Mouse (Mus musculus) lung, postnatal 4 days (tissue): Measurements from ENCODE around the gene Tgm1.

Experiments
- DNase-seq, 2 experiments: peaks; one replicate each; pipeline ENCODE4 v3.0.0; 2021

Gene Tgm1

GRCm38 (mm10) chr14:55723433-55723832 lies 9.7 kb upstream of the Tgm1 start:
- no peak for DNase-seq

GRCm38 (mm10) chr14:55722438-55722945 lies 8.8 kb upstream of the Tgm1 start:
- DNase-seq, result no peak

- DNase-seq, result peak; percentile 94
These were observed 8.1 kb upstream of the Tgm1 start, which contains the start of gene Rabggta for GRCm38 (mm10) chr14:55721700-55722437. TSS of gene Rabggta (minus strand) at chr14:55722263.

- DNase-seq, result no peak
These were observed 7.3 kb upstream of the Tgm1 start for GRCm38 (mm10) chr14:55721076-55721475.

- DNase-seq, result no peak
These were observed 6.9 kb upstream of the Tgm1 start for GRCm38 (mm10) chr14:55720666-55721065.

- no peak for DNase-seq
These were observed 6.0 kb upstream of the Tgm1 start for GRCm38 (mm10) chr14:55719737-55720136.

- no peak for DNase-seq
These were observed 3.2 kb upstream of the Tgm1 start for GRCm38 (mm10) chr14:55716884-55717283.

GRCm38 (mm10) chr14:55716271-55716670 lies 2.5 kb upstream of the Tgm1 start:
- no peak for DNase-seq

- DNase-seq, result peak; percentile 42 to 49
These were observed 1.2 kb upstream of the Tgm1 start for GRCm38 (mm10) chr14:55714893-55715292.

GRCm38 (mm10) chr14:55713007-55713728 lies 558 bp downstream of the Tgm1 start:
- peak; percentile 70 to 73 for DNase-seq

GRCm38 (mm10) chr14:55711786-55712185 lies 1.9 kb downstream of the Tgm1 start:
- no peak for DNase-seq

GRCm38 (mm10) chr14:55709509-55709908 lies 4.2 kb downstream of the Tgm1 start:
- no peak for DNase-seq

- no peak for DNase-seq
These were observed 6.3 kb downstream of the Tgm1 start for GRCm38 (mm10) chr14:55707397-55707796.

GRCm38 (mm10) chr14:55706051-55706600 lies 7.6 kb downstream of the Tgm1 start:
- DNase-seq, result no peak

- no peak for DNase-seq
These were observed 11.0 kb downstream of the Tgm1 start for GRCm38 (mm10) chr14:55702761-55703160.

GRCm38 (mm10) chr14:55701131-55701530 lies 12.6 kb downstream of the Tgm1 start:
- no peak for DNase-seq

- no peak for DNase-seq
These were observed 16.5 kb downstream of the Tgm1 start for GRCm38 (mm10) chr14:55697226-55697625.

GRCm38 (mm10) chr14:55689433-55689832 lies 24.3 kb downstream of the Tgm1 start:
- no peak for DNase-seq

GRCm38 (mm10) chr14:55682118-55682493 lies 31.6 kb downstream of the Tgm1 start:
- no peak for DNase-seq

- DNase-seq, result peak; percentile 94 to 95
These were observed 32.3 kb downstream of the Tgm1 start, which contains the start of gene Tinf2 for GRCm38 (mm10) chr14:55681160-55682117. TSS of gene Tinf2 (minus strand) at chr14:55681820.

- DNase-seq, result no peak
These were observed 36.1 kb downstream of the Tgm1 start for GRCm38 (mm10) chr14:55677615-55678014.

- DNase-seq, result no peak
These were observed 41.0 kb downstream of the Tgm1 start for GRCm38 (mm10) chr14:55672741-55673060.
